Mouse (Mus musculus) cerebellum, postnatal 14 days (tissue): ENCODE measurements around the gene Bak1.

Experiments used
- DNase-seq, 2 experiments: peaks; one replicate each; pipeline ENCODE4 v3.0.0; 2021; ENCODE audit warnings: mixed read lengths in 2 of 2

The Bak1 gene

GRCm38 (mm10) chr17:27048445-27049239, 19.8 kb upstream of the Bak1 start:
- no peak for DNase-seq

GRCm38 (mm10) chr17:27047762-27048444, 19.1 kb upstream of the Bak1 start:
- DNase-seq: no peak

GRCm38 (mm10) chr17:27045164-27045563, 16.4 kb upstream of the Bak1 start:
- no peak for DNase-seq

GRCm38 (mm10) chr17:27042840-27043239, 14.0 kb upstream of the Bak1 start:
- no peak for DNase-seq

GRCm38 (mm10) chr17:27041787-27042055, 12.9 kb upstream of the Bak1 start:
- no peak for DNase-seq

GRCm38 (mm10) chr17:27041046-27041786, 12.4 kb upstream of the Bak1 start:
- DNase-seq: no peak

- no peak for DNase-seq
Observed at GRCm38 (mm10) chr17:27040304-27041045, 11.7 kb upstream of the Bak1 start.

- DNase-seq: no peak
Observed at GRCm38 (mm10) chr17:27039432-27040102, 10.8 kb upstream of the Bak1 start.

- DNase-seq: no peak
Observed at GRCm38 (mm10) chr17:27038335-27039050, 9.7 kb upstream of the Bak1 start.

- no peak for DNase-seq
Observed at GRCm38 (mm10) chr17:27036465-27036864, 7.7 kb upstream of the Bak1 start.

GRCm38 (mm10) chr17:27032869-27033268, 4.1 kb upstream of the Bak1 start:
- DNase-seq: peak; percentile 90 to 92

GRCm38 (mm10) chr17:27032328-27032727, 3.5 kb upstream of the Bak1 start:
- DNase-seq: no peak

GRCm38 (mm10) chr17:27030896-27031295, 2.1 kb upstream of the Bak1 start:
- no peak for DNase-seq

- DNase-seq: no peak
Observed at GRCm38 (mm10) chr17:27029431-27029830, 622 bp upstream of the Bak1 start.

GRCm38 (mm10) chr17:27028284-27028795, 469 bp downstream of the Bak1 start:
- peak; percentile 94 to 95 for DNase-seq

GRCm38 (mm10) chr17:27027460-27028283, 1.1 kb downstream of the Bak1 start:
- peak; percentile 67 to 82 for DNase-seq

GRCm38 (mm10) chr17:27025951-27026350, 2.9 kb downstream of the Bak1 start:
- no peak for DNase-seq

GRCm38 (mm10) chr17:27025326-27025902, 3.4 kb downstream of the Bak1 start:
- no peak for DNase-seq

- no peak for DNase-seq
Observed at GRCm38 (mm10) chr17:27023342-27023741, 5.5 kb downstream of the Bak1 start.

GRCm38 (mm10) chr17:27021736-27022135, 7.1 kb downstream of the Bak1 start:
- no peak for DNase-seq
